28 mouse cellular contexts compared by ENCODE assay signal in the genomic region with DNA sequence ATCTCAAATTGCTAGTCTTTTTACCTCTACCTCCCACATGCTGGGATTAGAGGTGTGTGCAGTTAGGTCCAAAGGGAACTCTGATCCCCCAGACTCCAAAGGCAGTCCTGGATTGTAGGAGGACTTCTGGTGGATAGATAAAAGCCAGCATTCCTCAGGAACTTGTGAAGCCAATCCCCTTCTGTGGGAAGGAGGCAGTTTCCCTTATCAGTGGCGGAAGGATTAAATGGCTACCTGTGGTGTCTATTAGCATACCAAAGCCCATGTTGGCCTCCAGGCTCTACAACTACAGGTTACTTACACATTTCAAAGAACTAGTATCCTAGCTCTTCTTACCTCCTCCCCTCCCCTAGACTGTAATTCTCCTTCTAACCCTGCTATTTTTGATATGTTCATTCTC.
DNase-seq lines count a peak whose midpoint lies in the region; ATAC-seq and TF ChIP-seq lines count a peak whose summit lies in the region.
"Had no signal": no experiment of that assay in that cellular context is flagged by ENCODE, and none has a peak within 500 bp of the region (broad histone marks: within the 10 kb centered on the region; RNA-seq: fewer than 3 reads in every experiment).

No protein-coding gene starts in this region.

- 25% methylated on average over 1 of the region's 1 CpGs for WGBS in midbrain, embryonic 16.5 days
- WGBS in midbrain, embryonic 10.5 days: 30% methylated on average over 1 of the region's 1 CpGs

- no peak overlapping the region for H3K4me3 ChIP-seq in midbrain, embryonic 16.5 days (ENCODE audit: low read depth, low read length)
- no peak overlapping the region for H3K4me3 ChIP-seq in midbrain, embryonic 10.5 days
- H3K4me3 ChIP-seq: embryonic facial prominence, embryonic 12.5 days; embryonic facial prominence, embryonic 15.5 days; forebrain, embryonic 15.5 days; heart, embryonic 12.5 days; heart, embryonic 15.5 days; hindbrain, embryonic 10.5 days; hindbrain, embryonic 13.5 days; intestine, embryonic 15.5 days had no signal

- no peaks in the 10 kb centered on the region for H3K4me1 ChIP-seq in midbrain, embryonic 16.5 days (ENCODE audit: control insufficient read depth, insufficient read depth, low read length)
- peaks cover 7% of the 10 kb centered on the region for H3K4me1 ChIP-seq in midbrain, embryonic 10.5 days
- H3K4me1 ChIP-seq: embryonic facial prominence, embryonic 12.5 days; embryonic facial prominence, embryonic 15.5 days; forebrain, embryonic 15.5 days; heart, embryonic 15.5 days; hindbrain, embryonic 10.5 days; hindbrain, embryonic 13.5 days; intestine, embryonic 15.5 days had no signal

- TF ChIP-seq POLR2A in brain, embryonic 14.5 days (IDR thresholded peaks at IDR 0.05; ENCODE audit: borderline replicate concordance, extremely low read depth, insufficient read depth, insufficient read length, poor library complexity, severe bottlenecking): no peak

- no peak for TF ChIP-seq CTCF in brain, embryonic 14.5 days (IDR thresholded peaks at IDR 0.05; ENCODE audit: borderline replicate concordance, extremely low read depth, insufficient read depth, insufficient read length)

- no peak for DNase-seq in midbrain, embryonic 10.5 days (ENCODE audit: low spot score)
- DNase-seq in R1 (ENCODE audit: low read depth, low spot score): peak; percentile 96
- peak; percentile 48 for DNase-seq in brain, embryonic 14.5 days (ENCODE audit: low read depth)
- no peak for DNase-seq in frontal cortex, postnatal 14 days (ENCODE audit: low spot score in 2 of 2)
- no peak for DNase-seq in right cerebral cortex, postnatal 4 days
- DNase-seq: adrenal gland, postnatal 10 days; adrenal gland, postnatal 36 days; cerebellum, adult 11 months; cerebellum, adult 2 months; cerebellum, adult 9-11 months; cerebellum, postnatal 25 days; gastrocnemius, postnatal 10 days; gastrocnemius, postnatal 36 days; heart, postnatal 10 days; heart, postnatal 36 days had no signal

- no peak overlapping the region for H3K4me2 ChIP-seq in midbrain, embryonic 16.5 days (ENCODE audit: low read length)
- H3K4me2 ChIP-seq: embryonic facial prominence, embryonic 12.5 days; embryonic facial prominence, embryonic 15.5 days; forebrain, embryonic 15.5 days; heart, embryonic 12.5 days; heart, embryonic 15.5 days; hindbrain, embryonic 13.5 days; intestine, embryonic 15.5 days had no signal

- ATAC-seq in midbrain, embryonic 16.5 days: 0 out of 2 replicates have a peak, but pooled peaks have one; percentile 11
- ATAC-seq: CD4-positive, CD25-positive, alpha-beta regulatory T cell, adult 4 months; forebrain, embryonic 15.5 days; hindbrain, embryonic 16.5 days; intestine, embryonic 15.5 days; Patski had no signal

- H3K9me3 ChIP-seq in midbrain, embryonic 16.5 days (replicated peaks; ENCODE audit: control insufficient read depth, low read length, poor library complexity, severe bottlenecking): no peaks in the 10 kb centered on the region
- no peaks in the 10 kb centered on the region for H3K9me3 ChIP-seq in midbrain, embryonic 10.5 days (replicated peaks)
- H3K9me3 ChIP-seq: embryonic facial prominence, embryonic 12.5 days; embryonic facial prominence, embryonic 15.5 days; forebrain, embryonic 15.5 days; heart, embryonic 12.5 days; heart, embryonic 15.5 days; hindbrain, embryonic 10.5 days; hindbrain, embryonic 13.5 days; intestine, embryonic 15.5 days had no signal

- no peak overlapping the region for H3K27ac ChIP-seq in midbrain, embryonic 16.5 days (ENCODE audit: low read length)
- no peak overlapping the region for H3K27ac ChIP-seq in midbrain, embryonic 10.5 days (replicated peaks)
- H3K27ac ChIP-seq: embryonic facial prominence, embryonic 12.5 days; embryonic facial prominence, embryonic 15.5 days; forebrain, embryonic 15.5 days; heart, embryonic 15.5 days; hindbrain, embryonic 10.5 days; hindbrain, embryonic 13.5 days; intestine, embryonic 15.5 days had no signal

- H3K27me3 ChIP-seq in midbrain, embryonic 16.5 days (ENCODE audit: control insufficient read depth, insufficient read depth, low read depth, low read length): no peaks in the 10 kb centered on the region
- no peaks in the 10 kb centered on the region for H3K27me3 ChIP-seq in midbrain, embryonic 10.5 days (ENCODE audit: low read depth, poor library complexity, severe bottlenecking)
- H3K27me3 ChIP-seq: embryonic facial prominence, embryonic 12.5 days; embryonic facial prominence, embryonic 15.5 days; forebrain, embryonic 15.5 days; heart, embryonic 12.5 days; heart, embryonic 15.5 days; hindbrain, embryonic 13.5 days; intestine, embryonic 15.5 days had no signal

- H3K36me3 ChIP-seq in midbrain, embryonic 16.5 days (ENCODE audit: control insufficient read depth, insufficient read depth, low read length): no peaks in the 10 kb centered on the region
- H3K36me3 ChIP-seq in midbrain, embryonic 10.5 days: no peaks in the 10 kb centered on the region
- H3K36me3 ChIP-seq: embryonic facial prominence, embryonic 12.5 days; embryonic facial prominence, embryonic 15.5 days; forebrain, embryonic 15.5 days; G1E; heart, embryonic 12.5 days; heart, embryonic 15.5 days; hindbrain, embryonic 10.5 days; hindbrain, embryonic 13.5 days; intestine, embryonic 15.5 days had no signal

- no peak overlapping the region for H3K9ac ChIP-seq in midbrain, embryonic 16.5 days (ENCODE audit: low read depth, low read length)
- H3K9ac ChIP-seq: embryonic facial prominence, embryonic 12.5 days; embryonic facial prominence, embryonic 15.5 days; forebrain, embryonic 15.5 days; heart, embryonic 12.5 days; heart, embryonic 15.5 days; hindbrain, embryonic 13.5 days; intestine, embryonic 15.5 days had no signal

Comparison
In these comparisons a context has a peak if more than half of its experiments do, and no peak if none do; other contexts are left out.
1. DNase-seq: peak in R1 (single experiment) and brain, embryonic 14.5 days (single experiment); none in midbrain, embryonic 10.5 days (single experiment), frontal cortex, postnatal 14 days (0 of 2) and right cerebral cortex, postnatal 4 days (single experiment).